Mouse (Mus musculus) liver, postnatal 0 days (tissue): ENCODE measurements at regions not wholly inside any gene's neighbourhood (a gene's known extent, or its start where the extent isn't known, plus 50 kb on each side); places are given as distances from the start of the nearest gene placed in this dataset.

ENCODE experiments used
- ATAC-seq: fragments of 200-750 bp; cut with Nextera tagmentation; 2 replicates; pipeline ENCODE4 v1.8.0; 2017; ENCODE audit warnings: mild to moderate bottlenecking, moderate library complexity
- DNase-seq: peaks from one replicate; pipeline ENCODE4 v3.0.0-alpha.2; 2016
- H3K27ac ChIP-seq: fragments of 300-500 bp; sonication (generic); 2 replicates; pipeline ENCODE4 v1.5.1; 2014; ENCODE audit warnings: antibody characterized with exemption, moderate library complexity, mild to moderate bottlenecking, low read depth
- H3K27me3 ChIP-seq: fragments of 300-500 bp; sonication (generic); 2 replicates; pipeline ENCODE4 v1.6.1; 2014; ENCODE audit warnings: low read length, control low read depth, mixed read lengths; ENCODE audit not compliant: insufficient read depth
- H3K36me3 ChIP-seq: fragments of 300-500 bp; sonication (generic); replicated peaks from 2 replicates; pipeline ENCODE4 v1.6.1; 2014; ENCODE audit warnings: mild to moderate bottlenecking, control low read depth, low read length, moderate library complexity, mixed read lengths; ENCODE audit not compliant: insufficient read depth
- H3K4me1 ChIP-seq: fragments of 300-500 bp; sonication (generic); 2 replicates; pipeline ENCODE4 v1.6.1; 2014; ENCODE audit warnings: antibody characterized with exemption, mild to moderate bottlenecking, control low read depth; ENCODE audit not compliant: insufficient read depth
- H3K4me2 ChIP-seq: fragments of 300-500 bp; sonication (generic); 2 replicates; pipeline ENCODE4 v1.6.1; 2014; ENCODE audit warnings: low read depth, mild to moderate bottlenecking, low read length, moderate library complexity, mixed read lengths
- H3K4me3 ChIP-seq: fragments of 300-500 bp; sonication (generic); 2 replicates; pipeline ENCODE4 v1.5.1; 2014; ENCODE audit warnings: low read depth, low read length
- H3K9ac ChIP-seq: fragments of 300-500 bp; sonication (generic); replicated peaks from 2 replicates; pipeline ENCODE4 v1.6.1; 2014; ENCODE audit warnings: mild to moderate bottlenecking, moderate library complexity
- H3K9me3 ChIP-seq: fragments of 300-500 bp; sonication (generic); 2 replicates; pipeline ENCODE4 v1.6.1; 2016; ENCODE audit warnings: mild to moderate bottlenecking, control low read depth, low read length, mixed read lengths
- CTCF ChIP-seq: sonication (generic); IDR thresholded peaks from 2 replicates; pipeline ENCODE4 v1.5.1; 2016; ENCODE audit warnings: antibody characterized with exemption, low read depth
- EP300 ChIP-seq: IDR thresholded peaks from 2 replicates; pipeline ENCODE4 v1.6.1; 2016; ENCODE audit warnings: antibody characterized with exemption, low read depth, mild to moderate bottlenecking
- WGBS: fragments of 180-500 bp; shearing (Covaris S2); extraction: QIAGEN DNeasy Blood & Tissue Kit; methylation state at CpG from one replicate; pipeline ENCODE4 v1.1.7; 2014; ENCODE audit not compliant: insufficient replicate concordance; 5-methylcytosine and 5-hydroxymethylcytosine counted together

GRCm38 (mm10) chr3:41957385-41957784 lies 215.0 kb downstream of the D3Ertd751e start:
- DNase-seq (no peak), ATAC-seq (no peak)
- Histone ChIP-seq H3K4me3 (no peak overlapping the region), H3K9me3 (no peaks in the 10 kb centered on the region), H3K27ac (no peak overlapping the region), H3K9ac (no peak overlapping the region), H3K4me2 (no peak overlapping the region), H3K4me1 (no peaks in the 10 kb centered on the region), H3K36me3 (no peaks in the 10 kb centered on the region), H3K27me3 (no peaks in the 10 kb centered on the region)
- no peak for TF ChIP-seq EP300
- TF ChIP-seq CTCF = no peak
- WGBS = 49% methylated on average over 3 of the region's 3 CpGs

DNA sequence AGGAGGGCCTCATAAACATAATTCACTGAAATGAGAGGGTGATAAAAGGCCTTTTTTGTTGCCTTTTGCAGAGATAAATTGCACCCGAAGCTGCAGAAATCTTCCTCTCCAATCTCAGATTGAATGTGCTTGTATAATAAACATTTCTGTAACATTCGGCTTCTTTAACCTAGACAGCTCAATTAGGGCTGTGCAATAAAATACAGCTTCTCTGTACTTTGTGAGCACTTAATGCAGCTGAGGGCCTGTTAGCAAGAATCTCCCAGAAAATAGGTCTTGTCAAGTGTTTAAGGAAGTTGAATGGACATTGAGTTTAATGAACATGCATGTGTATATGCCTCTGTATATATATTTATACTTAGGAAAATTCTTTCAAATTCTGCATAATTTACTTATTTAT lies 217.8 kb downstream of the D3Ertd751e start:
- no peak for TF ChIP-seq EP300
- TF ChIP-seq CTCF = no peak
- Histone ChIP-seq H3K4me2 (no peak overlapping the region), H3K4me1 (no peaks in the 10 kb centered on the region), H3K36me3 (no peaks in the 10 kb centered on the region), H3K27ac (no peak overlapping the region), H3K4me3 (no peak overlapping the region), H3K9ac (no peak overlapping the region), H3K9me3 (no peaks in the 10 kb centered on the region), H3K27me3 (no peaks in the 10 kb centered on the region)
- DNase-seq (no peak), ATAC-seq (no peak)
- 60% methylated on average over 2 of the region's 2 CpGs for WGBS

DNA sequence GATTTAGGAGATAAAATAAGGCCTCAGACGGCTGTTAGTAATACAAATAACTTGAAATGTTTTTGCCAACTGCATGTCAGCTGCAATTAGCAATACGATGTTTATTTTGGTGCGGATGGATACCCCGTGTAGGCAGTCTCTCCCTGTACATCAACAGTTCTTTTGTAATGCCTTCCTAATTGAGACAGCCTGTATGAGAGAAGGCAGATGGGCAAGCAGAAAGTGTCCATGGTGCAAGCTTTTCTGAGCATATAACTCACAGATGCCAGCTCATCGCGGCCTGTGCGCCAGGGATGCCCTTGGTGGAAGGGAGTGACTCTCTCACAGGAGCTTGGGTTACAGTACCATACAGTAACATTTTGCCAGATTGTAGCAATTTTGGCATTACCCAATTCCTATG lies 220.5 kb downstream of the D3Ertd751e start:
- Histone ChIP-seq H3K9me3 (no peaks in the 10 kb centered on the region), H3K4me2 (no peak overlapping the region), H3K4me1 (no peaks in the 10 kb centered on the region), H3K4me3 (no peak overlapping the region), H3K36me3 (no peaks in the 10 kb centered on the region), H3K27me3 (no peaks in the 10 kb centered on the region), H3K27ac (no peak overlapping the region), H3K9ac (no peak overlapping the region)
- WGBS = 79% methylated on average over 7 of the region's 7 CpGs
- no peak for TF ChIP-seq CTCF
- TF ChIP-seq EP300 = no peak
- DNase-seq (no peak), ATAC-seq (no peak)

DNA sequence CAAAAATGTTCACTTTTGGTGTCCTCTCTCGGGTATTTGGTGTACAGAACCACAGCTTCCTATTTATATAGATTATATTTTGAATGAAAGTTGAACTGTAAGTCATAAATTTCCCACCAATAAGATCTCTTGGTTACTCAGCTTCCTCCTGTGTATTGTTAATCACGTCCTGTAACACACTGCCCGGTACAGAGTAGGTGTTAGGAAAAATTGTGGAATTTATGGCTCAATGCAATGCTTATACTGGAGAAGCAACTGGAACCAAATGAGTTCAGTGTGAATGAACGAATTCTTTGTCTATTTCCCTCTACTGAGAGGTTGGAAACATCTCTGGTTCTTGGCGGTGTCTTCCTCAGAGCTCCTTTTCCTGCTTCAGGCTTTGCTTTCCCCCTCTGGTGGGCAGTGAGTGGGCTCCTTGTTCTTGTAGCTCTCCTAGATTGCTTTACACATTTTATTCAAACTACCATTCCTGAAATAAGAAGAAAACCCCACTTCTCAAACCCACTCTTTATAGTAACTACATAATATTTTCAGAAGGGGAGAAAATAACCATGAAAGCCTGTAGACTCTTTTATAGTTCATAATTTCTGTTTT lies 264.4 kb downstream of the D3Ertd751e start:
- Histone ChIP-seq H3K9ac (no peak overlapping the region), H3K36me3 (no peaks in the 10 kb centered on the region), H3K4me2 (no peak overlapping the region), H3K9me3 (no peaks in the 10 kb centered on the region), H3K4me1 (no peaks in the 10 kb centered on the region), H3K27me3 (no peaks in the 10 kb centered on the region), H3K4me3 (no peak overlapping the region), H3K27ac (no peak overlapping the region)
- ATAC-seq (no peak), DNase-seq (no peak)
- WGBS = 59% methylated on average over 5 of the region's 5 CpGs
- TF ChIP-seq CTCF (no peak), EP300 (no peak)

GRCm38 (mm10) chr3:42023187-42023586 lies 280.8 kb downstream of the D3Ertd751e start:
- TF ChIP-seq EP300 = no peak
- TF ChIP-seq CTCF = no peak

GRCm38 (mm10) chr3:42039632-42040031 lies 297.2 kb downstream of the D3Ertd751e start:
- no peak overlapping the region for H3K9ac ChIP-seq
- no peaks in the 10 kb centered on the region for H3K36me3 ChIP-seq
- ATAC-seq = no peak
- no peaks in the 10 kb centered on the region for H3K4me1 ChIP-seq
- no peaks in the 10 kb centered on the region for H3K9me3 ChIP-seq
- H3K27ac ChIP-seq = no peak overlapping the region
- no peak overlapping the region for H3K4me3 ChIP-seq
- TF ChIP-seq CTCF (no peak), EP300 (no peak)
- 39% methylated on average over 4 of the region's 4 CpGs for WGBS
- no peak overlapping the region for H3K4me2 ChIP-seq
- no peaks in the 10 kb centered on the region for H3K27me3 ChIP-seq
- DNase-seq = no peak

More at GRCm38 (mm10) chr3:42023187-42023586, 280.8 kb downstream of the D3Ertd751e start:
- H3K9ac ChIP-seq = no peak overlapping the region
- H3K4me3 ChIP-seq = no peak overlapping the region
- ATAC-seq (no peak), DNase-seq (no peak)
- no peaks in the 10 kb centered on the region for H3K4me1 ChIP-seq
- H3K4me2 ChIP-seq = no peak overlapping the region
- H3K36me3 ChIP-seq = no peaks in the 10 kb centered on the region
- no peaks in the 10 kb centered on the region for H3K27me3 ChIP-seq
- H3K27ac ChIP-seq = no peak overlapping the region
- no peaks in the 10 kb centered on the region for H3K9me3 ChIP-seq
- 81% methylated on average over 5 of the region's 5 CpGs for WGBS
